Comparison of ENCODE assay signal across 8 mouse cellular contexts in the genomic region with DNA sequence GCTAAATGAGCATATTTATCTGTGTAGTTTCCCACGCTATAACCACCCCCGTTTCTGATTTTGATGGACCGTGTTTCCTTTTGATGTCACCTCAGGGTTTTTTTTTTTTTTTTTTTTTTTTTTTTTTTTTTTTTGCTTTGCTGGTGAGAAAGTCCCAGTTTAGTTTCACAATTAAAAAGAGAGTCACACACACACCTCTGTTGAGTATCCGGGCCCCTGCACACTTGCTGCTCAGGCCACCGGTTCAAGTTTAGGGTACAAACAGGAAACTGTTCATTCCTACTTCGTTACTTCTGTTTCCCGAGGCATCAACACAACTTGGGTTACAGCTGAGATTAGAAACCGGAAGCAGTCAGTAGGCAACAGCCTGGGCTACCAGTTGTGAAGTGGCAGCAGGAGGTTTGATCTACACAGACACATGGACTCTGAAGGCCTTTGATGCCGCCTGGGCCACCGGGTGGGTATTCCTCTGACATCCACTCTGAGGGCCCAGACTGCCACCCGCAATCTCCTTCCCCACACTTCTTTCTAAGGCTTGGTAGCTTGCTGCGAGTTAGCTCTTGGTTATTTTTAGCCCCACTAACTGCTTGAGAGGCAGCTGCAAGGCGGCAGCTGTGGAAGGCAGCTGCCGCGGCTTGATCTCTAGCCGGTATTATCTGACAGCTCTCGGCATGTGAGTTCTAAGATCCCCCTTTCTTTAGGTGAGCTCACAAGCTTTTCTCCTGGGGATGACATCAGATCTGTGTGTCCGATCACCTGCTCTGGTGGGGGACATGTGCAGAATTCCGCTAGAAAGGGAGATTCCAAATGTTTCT. TPM values are rescaled to one million over a fixed set of nuclear protein-coding genes. Genes with fewer than 3 reads are reported as not detected.
DNase-seq lines count a peak whose midpoint lies in the region; ATAC-seq and TF ChIP-seq lines count a peak whose summit lies in the region.

No protein-coding gene starts in this region.

- no peak overlapping the region for H3ac ChIP-seq in myocyte (ENCODE audit: control insufficient read depth, insufficient read length)

- no peaks in the 10 kb centered on the region for H3K79me2 ChIP-seq in myocyte (ENCODE audit: control insufficient read depth, insufficient read depth)

- H3K36me3 ChIP-seq in lung, embryonic 16.5 days (ENCODE audit: control insufficient read depth, insufficient read depth, low read length), result no peaks in the 10 kb centered on the region
- H3K36me3 ChIP-seq in forebrain, embryonic 16.5 days (ENCODE audit: control insufficient read depth, insufficient read depth), result no peaks in the 10 kb centered on the region
- H3K36me3 ChIP-seq in limb, embryonic 10.5 days, result no peaks in the 10 kb centered on the region
- no peaks in the 10 kb centered on the region for H3K36me3 ChIP-seq in myocyte (ENCODE audit: control insufficient read depth, insufficient read depth)
- no peaks in the 10 kb centered on the region for H3K36me3 ChIP-seq in kidney, embryonic 14.5 days (ENCODE audit: control insufficient read depth, insufficient read depth, low read length)

- no peaks in the 10 kb centered on the region for H3K9me3 ChIP-seq in lung, embryonic 16.5 days (ENCODE audit: control insufficient read depth, low read length)
- no peaks in the 10 kb centered on the region for H3K9me3 ChIP-seq in forebrain, embryonic 16.5 days (ENCODE audit: control insufficient read depth, low read length)
- no peaks in the 10 kb centered on the region for H3K9me3 ChIP-seq in limb, embryonic 10.5 days (replicated peaks)
- no peaks in the 10 kb centered on the region for H3K9me3 ChIP-seq in kidney, embryonic 14.5 days (ENCODE audit: control insufficient read depth, low read length)

- H3K4me1 ChIP-seq in lung, embryonic 16.5 days (replicated peaks; ENCODE audit: control insufficient read depth, insufficient read depth, low read length), result peaks cover 8% of the 10 kb centered on the region
- H3K4me1 ChIP-seq in forebrain, embryonic 16.5 days (replicated peaks; ENCODE audit: control insufficient read depth, insufficient read depth, low read length), result peaks cover 44% of the 10 kb centered on the region
- H3K4me1 ChIP-seq in limb, embryonic 10.5 days, result peaks cover 36% of the 10 kb centered on the region
- 0 out of 2 replicates have a peak, but pooled peaks cover 11% of the 10 kb centered on the region for H3K4me1 ChIP-seq in kidney, embryonic 14.5 days (ENCODE audit: control insufficient read depth, insufficient read depth, low read length)

- H3K4me2 ChIP-seq in lung, embryonic 16.5 days (ENCODE audit: low read depth, low read length), result no peak overlapping the region
- H3K4me2 ChIP-seq in forebrain, embryonic 16.5 days (ENCODE audit: low read length), result peak overlapping the region; percentile 2; the same call in 1 of the 2 replicates
- peak overlapping the region; percentile 58 for H3K4me2 ChIP-seq in myocyte (ENCODE audit: low read depth)
- no peak overlapping the region for H3K4me2 ChIP-seq in kidney, embryonic 14.5 days (replicated peaks; ENCODE audit: low read depth, low read length)

- 0 out of 2 replicates have a peak overlapping the region, but pooled peaks have one; percentile 9 for H3K27ac ChIP-seq in lung, embryonic 16.5 days (ENCODE audit: low read length)
- H3K27ac ChIP-seq in forebrain, embryonic 16.5 days (ENCODE audit: low read length), result peak overlapping the region; percentile 61
- H3K27ac ChIP-seq in limb, embryonic 10.5 days, result peak overlapping the region; percentile 14; the same call in 1 of the 2 replicates
- no peak overlapping the region for H3K27ac ChIP-seq in kidney, embryonic 14.5 days (ENCODE audit: low read depth, low read length)

- ATAC-seq in lung, embryonic 16.5 days (ENCODE audit: low read depth), result peak; percentile 42; the same call in 1 of the 2 replicates
- ATAC-seq in forebrain, embryonic 16.5 days, result no peak
- ATAC-seq in kidney, embryonic 14.5 days (ENCODE audit: low FRiP score, low TSS enrichment), result no peak

- no peaks in the 10 kb centered on the region for H3K27me3 ChIP-seq in lung, embryonic 16.5 days (ENCODE audit: control insufficient read depth, insufficient read depth, low read depth, low read length)
- H3K27me3 ChIP-seq in forebrain, embryonic 16.5 days (replicated peaks; ENCODE audit: control insufficient read depth, insufficient read depth, low read length), result no peaks in the 10 kb centered on the region
- H3K27me3 ChIP-seq in limb, embryonic 10.5 days (ENCODE audit: low read depth, poor library complexity, severe bottlenecking), result no peaks in the 10 kb centered on the region
- H3K27me3 ChIP-seq in myocyte (ENCODE audit: control insufficient read depth, insufficient read depth, insufficient read length), result no peaks in the 10 kb centered on the region
- no peaks in the 10 kb centered on the region for H3K27me3 ChIP-seq in kidney, embryonic 14.5 days (ENCODE audit: control insufficient read depth, insufficient read depth, low read length)

- H3K4me3 ChIP-seq in lung, embryonic 16.5 days (ENCODE audit: low read length), result no peak overlapping the region
- H3K4me3 ChIP-seq in forebrain, embryonic 16.5 days (replicated peaks; ENCODE audit: low read length), result no peak overlapping the region
- H3K4me3 ChIP-seq in limb, embryonic 10.5 days, result no peak overlapping the region
- H3K4me3 ChIP-seq in myocyte, result no peak overlapping the region
- no peak overlapping the region for H3K4me3 ChIP-seq in kidney, embryonic 14.5 days (ENCODE audit: low read length)

- no peak for DNase-seq in lung, postnatal 14 days
- no peak for DNase-seq in limb, embryonic 10.5 days (ENCODE audit: low spot score)
- DNase-seq in kidney, postnatal 36 days, result no peak
- no peak for DNase-seq in adrenal gland, adult 18-20 months (ENCODE audit: low spot score in 2 of 2)

- H3K9ac ChIP-seq in lung, embryonic 16.5 days (ENCODE audit: low read length), result no peak overlapping the region
- peak overlapping the region; percentile 35; the same call in 1 of the 2 replicates for H3K9ac ChIP-seq in forebrain, embryonic 16.5 days (replicated peaks; ENCODE audit: low read depth, low read length)
- no peak overlapping the region for H3K9ac ChIP-seq in kidney, embryonic 14.5 days (ENCODE audit: low read depth, low read length)

- 32% methylated on average over 19 of the region's 19 CpGs for WGBS in lung, embryonic 16.5 days
- WGBS in forebrain, embryonic 16.5 days, result 49% methylated on average over 19 of the region's 19 CpGs
- 44% methylated on average over 19 of the region's 19 CpGs for WGBS in limb, embryonic 10.5 days
- WGBS in kidney, embryonic 14.5 days, result 40% methylated on average over 19 of the region's 19 CpGs

- TF ChIP-seq POLR2A in myocyte (IDR thresholded peaks at IDR 0.05; ENCODE audit: insufficient read length, low read depth), result no peak

TF ChIP-seq in myocyte, 11 proteins besides CTCF, POLR2A, EP300 and RAD21:
- TF ChIP-seq USF1 (IDR thresholded peaks at IDR 0.05; ENCODE audit: low read depth) (no peak), SRF (IDR thresholded peaks at IDR 0.05; ENCODE audit: control insufficient read depth, insufficient read length, low read depth) (no peak), E2F4 (IDR thresholded peaks at IDR 0.05; ENCODE audit: insufficient read depth) (no peak), CEBPB (IDR thresholded peaks at IDR 0.05; ENCODE audit: insufficient read depth, poor library complexity, severe bottlenecking) (no peak), REST (IDR thresholded peaks at IDR 0.05; ENCODE audit: insufficient read depth, insufficient read length) (no peak), MYOD1 (IDR thresholded peaks at IDR 0.05; ENCODE audit: control insufficient read depth in 1 of 3, insufficient read length in 2 of 3, low read depth in 2 of 3) (peak; percentile 90 to 98 (median 91)), TCF12 (IDR thresholded peaks at IDR 0.05; ENCODE audit: insufficient read depth, poor library complexity, severe bottlenecking) (peak; percentile 90), MAX (IDR thresholded peaks at IDR 0.05; ENCODE audit: low read depth) (no peak), MYOG (IDR thresholded peaks at IDR 0.05; ENCODE audit: control insufficient read depth in 1 of 3, insufficient read depth in 1 of 3, insufficient read length in 2 of 3, low read depth in 2 of 3) (peak; percentile 86 to 100 (median 97)), TCF3 (IDR thresholded peaks at IDR 0.05; ENCODE audit: insufficient read length, low read depth) (peak; percentile 93), POLR2AphosphoS2 (IDR thresholded peaks at IDR 0.05; ENCODE audit: insufficient read length, low read depth) (no peak)

RNA-seq across cellular contexts. Expression of a gene that starts 31.7 kb away (rescaled TPM):
- polyA plus RNA-seq in lung, embryonic 16.5 days (2015; fragmentation: Nextera tagmentation; extraction: Ambion mirVana), result 0.67 and 0.79 TPM in 2 replicates
- polyA plus RNA-seq in forebrain, embryonic 16.5 days (2015; fragmentation: Nextera tagmentation; extraction: Ambion mirVana), result 109 and 113 TPM in 2 replicates
- 1.4 and 1.6 TPM in 2 replicates for polyA plus RNA-seq in limb, embryonic 10.5 days (2016; fragmentation: Nextera tagmentation; extraction: Ambion mirVana)
- polyA plus RNA-seq in myocyte (2012; fragmentation: generic; extraction: Trizol), result 11.3 TPM
- polyA plus RNA-seq in kidney, embryonic 14.5 days (2014; fragmentation: Nextera tagmentation; extraction: Ambion mirVana), result 0.84 and 1.6 TPM in 2 replicates
- total RNA-seq in adrenal gland, adult 18-20 months (2021), result 1 to 10 TPM; 1.5 to 2.0 TPM

Comparison
In these comparisons a context has a peak if more than half of its experiments do, and no peak if none do; other contexts are left out.
1. H3K4me2 ChIP-seq: peak in forebrain, embryonic 16.5 days (single experiment) and myocyte (single experiment); none in lung, embryonic 16.5 days (single experiment) and kidney, embryonic 14.5 days (single experiment).